Mouse (Mus musculus) mature B cell (primary cell): ENCODE data around the gene Sema5b.

Source experiments
- in situ Hi-C: fragments of 300-500 bp; cut with MboI; formaldehyde crosslinking; loops from 2 replicates; pipeline ENCODE4 v1.14.3; 2019

The Sema5b gene

GRCm38 (mm10) chr16:35541117-35541641, at the start of gene Sema5b:
Sema5b (plus strand) TSS chr16:35541145.
- in situ Hi-C loops: no loop called here

GRCm38 (mm10) chr16:35500342-35500741, 40.6 kb upstream of the Sema5b start:
- in situ Hi-C loops: no loop called here

GRCm38 (mm10) chr16:35501106-35501760, 39.7 kb upstream of the Sema5b start:
- in situ Hi-C loops: no loop called here

GRCm38 (mm10) chr16:35502456-35502855, 38.5 kb upstream of the Sema5b start:
- in situ Hi-C loops: no loop called here

GRCm38 (mm10) chr16:35504266-35504665, 36.7 kb upstream of the Sema5b start:
- in situ Hi-C loops: no loop called here

- in situ Hi-C loops: no loop called here
These were observed 35.2 kb upstream of the Sema5b start for GRCm38 (mm10) chr16:35505786-35506185.

- in situ Hi-C loops: no loop called here
These were observed 32.4 kb upstream of the Sema5b start for GRCm38 (mm10) chr16:35508581-35508980.

- in situ Hi-C loops: no loop called here
These were observed 31.4 kb upstream of the Sema5b start for GRCm38 (mm10) chr16:35509331-35510070.

GRCm38 (mm10) chr16:35515977-35516612, 24.9 kb upstream of the Sema5b start:
- in situ Hi-C loops: no loop called here

- in situ Hi-C loops: no loop called here
These were observed 22.7 kb upstream of the Sema5b start for GRCm38 (mm10) chr16:35517976-35518951.

- in situ Hi-C loops: no loop called here
These were observed 21.7 kb upstream of the Sema5b start for GRCm38 (mm10) chr16:35519245-35519644.

GRCm38 (mm10) chr16:35524200-35524599, 16.7 kb upstream of the Sema5b start:
- in situ Hi-C loops: no loop called here

GRCm38 (mm10) chr16:35534630-35535029, 6.3 kb upstream of the Sema5b start:
- in situ Hi-C loops: no loop called here

GRCm38 (mm10) chr16:35537651-35538050, 3.3 kb upstream of the Sema5b start:
- in situ Hi-C loops: no loop called here

- in situ Hi-C loops: no loop called here
These were observed 1.9 kb upstream of the Sema5b start for GRCm38 (mm10) chr16:35539041-35539440.

- in situ Hi-C loops: no loop called here
These were observed 420 bp upstream of the Sema5b start for GRCm38 (mm10) chr16:35540333-35541116.

- in situ Hi-C loops: no loop called here
These were observed 896 bp downstream of the Sema5b start for GRCm38 (mm10) chr16:35541661-35542420.

- in situ Hi-C loops: no loop called here
These were observed 1.5 kb downstream of the Sema5b start for GRCm38 (mm10) chr16:35542421-35542780.

- in situ Hi-C loops: no loop called here
These were observed 4.8 kb downstream of the Sema5b start for GRCm38 (mm10) chr16:35545723-35546122.

GRCm38 (mm10) chr16:35547966-35548365, 7.0 kb downstream of the Sema5b start:
- in situ Hi-C loops: no loop called here
